Mouse (Mus musculus) effector memory CD4-positive, alpha-beta T cell, adult 7 months (primary cell): ENCODE data around the gene Gm1553. TPM values are rescaled to one million over a fixed set of nuclear protein-coding genes. Genes with fewer than 3 reads are reported as not detected.

ENCODE experiments used
- polyA plus RNA-seq: library from polyadenylated mRNA; unstranded; fragments of 100-300 nt; shearing (Covaris generic); gene quantifications from one replicate; pipeline ENCODE4 v1.2.1, GENCODE M21; 2017

The Gm1553 gene
- not detected for polyA plus RNA-seq

DNA sequence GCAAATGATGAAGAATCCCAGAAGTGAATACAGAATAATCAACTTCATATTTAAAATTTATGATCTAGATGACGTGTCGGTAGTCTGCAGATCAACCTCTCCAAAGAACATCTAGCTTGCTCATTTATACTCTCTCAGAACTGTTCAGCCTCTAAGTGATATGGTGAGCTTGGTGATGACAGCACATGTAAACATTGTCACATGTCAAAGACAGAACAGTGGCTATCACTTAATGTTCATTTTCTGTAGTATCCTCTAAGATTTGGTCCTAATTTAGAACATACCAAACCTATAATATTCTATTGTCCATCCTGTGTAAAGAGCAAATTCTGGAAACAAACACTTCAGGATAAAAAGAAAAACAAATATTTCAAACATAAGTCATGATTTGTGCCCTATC is at the start of gene Gm1553:
Gene Gm1553, minus strand, starts transcription at position 101 of the 400 bp plus-strand sequence.

Other genes starting within 250 kb of the Gm1553 start
- gene 4932415D10Rik, start 176.0 kb downstream of the Gm1553 start, polyA plus RNA-seq: 0.18 TPM
- gene Gm4924, start 138.4 kb downstream of the Gm1553 start, polyA plus RNA-seq: 7.3 TPM
- gene 1190007I07Rik, start 130.6 kb upstream of the Gm1553 start, polyA plus RNA-seq: 14.8 TPM
- gene Tdg, start 137.2 kb upstream of the Gm1553 start, polyA plus RNA-seq: 90.3 TPM
- gene Glt8d2, start 198.0 kb upstream of the Gm1553 start, polyA plus RNA-seq: not detected
- gene Hcfc2, start 203.5 kb upstream of the Gm1553 start, polyA plus RNA-seq: 26.2 TPM